Mouse (Mus musculus) CH12F3 (cell line): ENCODE data around the gene Jak3.

Experiments used
- in situ Hi-C: fragments of 300-500 bp; cut with MboI; formaldehyde crosslinking; loops from 2 replicates; pipeline ENCODE4 v1.14.3; 2020; ENCODE audit warnings: low sequenced_read_pairs

The Jak3 gene

DNA sequence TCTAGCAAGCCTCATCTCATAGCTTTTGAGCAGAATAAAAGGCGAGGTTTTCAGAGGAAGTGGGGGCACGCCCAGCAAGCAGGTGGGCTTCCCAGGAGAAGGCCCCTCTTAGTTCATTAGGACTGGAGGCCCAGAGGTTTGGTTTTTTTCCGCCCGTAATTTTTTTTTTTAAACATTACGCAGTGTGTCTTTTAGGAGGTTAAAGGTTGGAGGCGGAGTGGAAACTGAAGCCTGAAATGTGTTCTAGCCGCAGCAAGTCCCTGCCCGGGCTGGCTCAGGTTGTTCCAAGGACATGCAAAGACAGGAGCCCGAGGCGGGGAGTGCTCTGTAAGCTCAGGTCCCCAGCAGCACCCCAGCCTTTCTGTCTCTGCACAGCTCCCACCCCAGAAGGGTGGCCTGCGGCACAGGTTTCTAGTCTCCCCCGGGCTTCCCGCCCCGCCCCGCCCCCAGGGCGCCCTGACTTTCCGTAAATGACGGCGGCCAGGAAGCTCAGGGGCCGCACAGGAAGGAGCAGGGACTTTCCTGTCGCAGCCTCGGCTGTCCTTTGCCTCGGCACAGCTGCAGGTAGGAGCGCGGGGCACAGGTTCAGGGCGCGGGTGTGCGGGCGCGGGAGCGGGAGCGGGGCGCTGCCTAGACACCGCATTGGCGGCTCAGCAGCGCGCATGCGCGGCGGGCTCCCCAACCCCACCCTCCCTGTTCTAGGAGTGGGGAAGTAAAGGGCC, at the start of gene Jak3:
TSS of gene Jak3 (plus strand) at position 277 of the 722 bp plus-strand sequence.
- in situ Hi-C loops: no loop called here

DNA sequence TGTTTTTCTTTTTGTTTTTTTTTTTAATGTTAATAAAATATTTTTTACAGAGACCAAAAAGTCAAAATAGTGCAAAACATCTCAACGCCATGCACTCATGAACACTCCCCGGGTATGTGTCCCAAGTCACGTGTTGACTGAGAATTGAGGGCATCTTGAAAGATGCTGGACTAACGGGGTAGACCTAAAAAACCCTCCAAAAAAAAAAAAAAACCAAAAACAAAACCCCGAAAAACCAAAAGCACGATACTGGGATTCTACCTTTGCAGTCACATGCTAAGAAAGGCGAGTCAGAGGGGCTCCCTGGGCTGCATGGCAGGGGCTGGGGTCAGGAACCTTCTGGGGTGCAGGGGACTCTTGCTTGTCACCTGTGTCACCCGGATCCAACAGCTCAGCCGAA, 49.3 kb upstream of the Jak3 start:
- in situ Hi-C loops: no loop called here

DNA sequence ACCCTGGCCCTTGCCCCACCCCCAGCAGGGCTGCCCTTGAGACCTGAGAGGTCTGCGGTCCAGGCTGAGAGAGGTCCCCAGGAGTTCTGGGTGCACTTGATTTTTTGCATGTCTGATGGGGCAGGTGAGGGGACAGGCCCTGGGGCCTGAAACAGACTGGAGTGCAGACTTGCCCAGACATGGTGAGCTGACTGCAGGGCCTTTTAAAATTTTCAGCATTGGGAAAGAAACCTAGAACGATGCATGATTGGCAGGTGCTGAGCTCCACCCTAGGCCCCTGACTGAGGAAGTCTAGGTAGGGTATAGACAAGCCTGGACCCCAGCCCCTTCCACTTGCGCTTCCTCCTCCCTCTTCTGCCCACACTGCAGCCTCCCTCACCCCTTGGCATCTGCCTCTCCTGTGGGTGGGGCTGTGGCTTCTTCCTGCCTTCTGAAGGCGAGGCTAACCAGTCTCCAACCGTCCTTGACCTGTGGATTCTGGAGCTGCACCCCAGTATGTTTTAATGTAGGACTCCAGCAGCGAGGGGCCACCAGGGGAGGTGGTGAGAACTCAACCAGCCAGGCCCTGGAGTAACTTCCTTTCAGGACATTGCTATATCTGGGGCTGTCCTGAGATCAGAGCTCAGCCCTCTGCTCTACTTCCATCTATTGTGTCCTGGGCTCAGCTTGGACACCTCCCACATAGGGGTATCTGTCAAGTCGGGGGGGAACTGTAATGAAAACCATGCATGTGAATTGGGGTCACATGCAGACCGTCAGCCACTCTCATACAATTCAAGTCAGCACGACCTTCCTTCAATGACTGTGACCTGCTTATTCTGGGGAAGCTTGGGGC, 48.6 kb upstream of the Jak3 start:
- in situ Hi-C loops: no loop called here

DNA sequence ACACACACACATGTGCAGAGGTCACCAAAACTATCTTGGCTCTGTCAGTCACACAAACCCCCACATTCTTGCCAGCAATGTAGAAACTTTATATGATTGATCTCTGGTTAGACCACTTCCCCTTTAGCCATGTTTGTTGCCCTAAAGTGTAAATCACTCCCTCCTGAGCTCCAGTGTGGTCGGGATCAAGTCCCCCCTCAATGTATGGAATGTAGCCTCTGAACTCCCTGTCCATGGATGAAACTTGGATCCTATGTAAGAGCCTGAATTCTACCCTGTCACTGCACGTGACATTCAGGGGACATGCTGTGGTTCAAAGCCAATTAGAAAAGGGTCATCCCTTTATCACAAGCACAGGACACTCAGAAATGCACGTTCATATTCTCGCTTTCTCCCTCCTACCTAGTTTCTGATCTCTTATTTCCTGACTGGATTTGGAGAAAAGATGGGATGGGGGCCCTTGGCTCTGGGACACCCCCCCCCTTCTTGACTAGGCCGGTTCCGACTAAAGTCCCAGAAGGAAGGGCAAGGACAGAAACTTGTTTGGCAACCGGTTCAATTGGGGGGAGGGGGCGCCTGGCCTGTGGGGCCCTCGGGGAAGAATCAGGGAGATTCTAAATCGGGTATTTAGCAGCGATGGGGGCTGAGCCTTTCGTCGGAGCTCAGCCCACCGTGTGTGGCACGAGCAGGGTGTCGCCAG, 47.5 kb upstream of the Jak3 start:
- in situ Hi-C loops: no loop called here

DNA sequence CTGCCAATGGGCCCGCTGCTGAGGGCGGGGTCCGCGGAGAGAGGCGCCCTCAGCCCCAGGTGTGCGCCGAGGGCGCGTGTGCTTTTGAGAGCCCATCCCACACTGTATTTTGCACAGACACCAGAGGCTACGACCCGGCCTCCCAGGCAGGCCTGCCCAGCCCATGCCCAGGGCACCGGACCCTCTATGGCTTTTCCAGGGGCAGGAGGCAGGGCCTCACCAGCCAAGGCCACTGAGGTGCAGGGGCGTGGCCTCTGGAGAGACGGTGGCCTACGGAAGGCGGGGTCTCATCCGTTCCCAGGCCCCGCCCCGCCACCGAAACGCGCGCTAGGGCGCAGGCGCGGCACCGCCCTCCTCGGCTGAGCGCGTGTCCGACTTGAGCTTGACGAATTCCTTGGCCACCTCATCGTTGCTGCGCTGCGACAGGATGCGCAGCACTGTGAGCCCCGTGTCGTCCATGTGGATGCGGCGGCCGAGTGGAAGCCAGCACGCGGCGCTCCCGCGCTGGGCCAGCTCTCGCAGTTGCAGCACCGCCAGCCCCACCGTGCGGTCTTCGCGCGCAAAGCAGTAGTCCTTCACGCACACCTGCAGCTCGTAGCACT, 46.9 kb upstream of the Jak3 start:
- in situ Hi-C loops: no loop called here

DNA sequence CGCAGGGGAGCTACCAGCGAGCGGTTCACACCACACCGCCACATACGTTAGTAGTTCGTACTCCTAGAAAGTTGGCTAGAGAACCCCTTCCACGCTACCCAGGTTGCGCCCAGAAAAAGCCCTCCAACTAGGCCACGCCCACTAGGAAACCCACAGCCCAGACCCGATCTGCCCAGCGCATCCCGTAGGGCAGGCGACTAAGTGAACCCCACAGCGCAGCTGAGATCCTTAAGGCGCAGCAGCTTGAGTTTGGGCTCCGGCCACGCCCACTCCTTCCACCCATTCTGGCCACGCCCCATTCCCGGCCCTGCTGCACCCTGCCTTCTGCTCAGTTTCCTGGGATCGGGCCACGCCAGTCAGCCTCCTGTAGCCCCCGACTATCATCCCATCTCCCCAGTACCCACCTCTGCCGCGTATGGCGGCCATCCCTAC, 46.3 kb upstream of the Jak3 start:
- in situ Hi-C loops: no loop called here

DNA sequence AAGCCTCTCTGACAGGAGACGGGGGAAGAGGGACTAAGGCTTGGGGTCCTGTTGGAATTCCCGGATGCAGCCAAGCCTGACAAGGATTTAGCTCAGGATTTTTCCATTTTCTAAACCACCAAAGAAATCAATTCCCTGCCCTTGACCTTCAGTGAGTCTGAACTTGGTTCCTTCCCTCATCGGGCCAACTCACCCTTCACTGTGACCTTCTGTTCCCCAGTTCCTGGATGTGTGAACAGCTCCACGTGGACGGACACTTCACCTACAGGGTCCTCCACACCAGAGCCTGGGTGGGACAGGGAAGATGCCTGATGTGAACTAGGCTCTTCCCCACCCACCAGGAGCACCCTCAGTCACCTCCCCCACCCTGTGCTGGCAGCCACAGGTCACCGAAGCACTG, 45.3 kb upstream of the Jak3 start:
- in situ Hi-C loops: no loop called here

DNA sequence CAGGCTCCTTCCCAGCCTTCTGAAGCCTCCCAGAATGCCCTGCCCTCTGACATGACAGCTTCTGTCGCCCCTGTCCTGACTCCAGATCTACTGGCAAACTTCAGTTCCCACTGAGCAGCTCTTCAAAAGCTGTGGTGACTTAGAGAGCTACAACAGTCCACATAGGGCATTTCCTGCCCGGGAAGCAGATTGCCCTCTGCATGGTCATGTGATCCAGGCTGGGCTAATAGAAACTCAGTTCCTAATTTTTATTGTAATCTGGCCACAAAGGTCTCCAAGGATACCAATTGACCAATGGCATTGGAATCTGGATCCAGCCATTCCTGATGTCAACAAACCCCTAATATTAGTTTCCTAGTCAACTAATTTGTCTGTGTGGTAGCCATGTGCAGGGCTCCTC, 44.2 kb upstream of the Jak3 start:
- in situ Hi-C loops: no loop called here

DNA sequence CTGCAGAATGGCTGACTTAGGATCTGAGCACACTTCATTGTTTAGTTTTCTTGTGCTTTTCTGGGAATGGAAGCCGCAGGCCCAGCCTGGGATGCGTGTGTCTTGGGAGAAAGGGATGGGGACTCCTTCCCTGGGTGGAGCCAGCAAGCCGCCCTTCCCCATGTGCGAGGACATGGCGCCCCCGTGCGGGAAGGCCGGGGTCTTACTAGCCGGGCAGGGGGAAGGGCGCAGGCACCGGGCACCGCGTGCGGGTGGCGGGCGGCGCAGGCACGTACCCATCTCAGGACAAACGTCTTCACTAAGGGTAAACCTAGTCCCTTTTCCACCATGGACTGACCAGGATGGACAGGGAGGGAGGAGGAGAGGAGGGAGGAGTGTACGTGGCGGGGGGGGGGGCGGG, 42.9 kb upstream of the Jak3 start:
- in situ Hi-C loops: no loop called here

DNA sequence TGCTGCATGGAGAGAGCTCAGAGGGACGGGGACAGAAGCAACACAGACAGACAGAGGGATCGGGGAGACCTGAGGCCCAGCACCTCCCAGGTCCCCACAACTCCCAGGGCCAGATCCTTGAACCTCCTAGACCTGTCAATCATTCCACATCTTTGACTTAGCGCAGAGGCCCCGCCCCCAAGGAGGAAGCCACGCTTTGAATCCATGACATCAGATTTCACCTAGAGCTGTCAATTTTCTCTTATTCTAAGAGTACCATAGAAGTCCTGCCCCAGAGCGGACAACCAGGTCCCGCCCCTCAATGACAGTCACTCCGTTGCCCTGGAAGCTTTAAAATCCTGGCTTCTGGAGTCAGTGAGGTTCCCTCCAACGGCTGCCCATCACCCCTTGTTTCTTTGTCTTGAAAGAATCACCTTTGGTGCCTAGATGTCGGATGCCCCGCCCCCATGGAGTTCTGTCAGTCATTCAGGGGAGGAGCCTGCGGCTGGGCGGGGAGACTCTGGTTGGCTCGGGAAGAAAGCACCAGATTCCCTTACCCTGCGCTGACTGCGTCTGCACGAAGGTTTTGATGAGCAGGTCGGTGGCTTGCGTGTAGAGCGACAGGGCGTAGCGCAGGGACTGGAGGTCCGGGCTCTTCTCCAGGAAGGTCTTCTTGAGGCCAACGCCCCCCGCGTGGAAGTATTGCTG, 42.0 kb upstream of the Jak3 start:
- in situ Hi-C loops: no loop called here

DNA sequence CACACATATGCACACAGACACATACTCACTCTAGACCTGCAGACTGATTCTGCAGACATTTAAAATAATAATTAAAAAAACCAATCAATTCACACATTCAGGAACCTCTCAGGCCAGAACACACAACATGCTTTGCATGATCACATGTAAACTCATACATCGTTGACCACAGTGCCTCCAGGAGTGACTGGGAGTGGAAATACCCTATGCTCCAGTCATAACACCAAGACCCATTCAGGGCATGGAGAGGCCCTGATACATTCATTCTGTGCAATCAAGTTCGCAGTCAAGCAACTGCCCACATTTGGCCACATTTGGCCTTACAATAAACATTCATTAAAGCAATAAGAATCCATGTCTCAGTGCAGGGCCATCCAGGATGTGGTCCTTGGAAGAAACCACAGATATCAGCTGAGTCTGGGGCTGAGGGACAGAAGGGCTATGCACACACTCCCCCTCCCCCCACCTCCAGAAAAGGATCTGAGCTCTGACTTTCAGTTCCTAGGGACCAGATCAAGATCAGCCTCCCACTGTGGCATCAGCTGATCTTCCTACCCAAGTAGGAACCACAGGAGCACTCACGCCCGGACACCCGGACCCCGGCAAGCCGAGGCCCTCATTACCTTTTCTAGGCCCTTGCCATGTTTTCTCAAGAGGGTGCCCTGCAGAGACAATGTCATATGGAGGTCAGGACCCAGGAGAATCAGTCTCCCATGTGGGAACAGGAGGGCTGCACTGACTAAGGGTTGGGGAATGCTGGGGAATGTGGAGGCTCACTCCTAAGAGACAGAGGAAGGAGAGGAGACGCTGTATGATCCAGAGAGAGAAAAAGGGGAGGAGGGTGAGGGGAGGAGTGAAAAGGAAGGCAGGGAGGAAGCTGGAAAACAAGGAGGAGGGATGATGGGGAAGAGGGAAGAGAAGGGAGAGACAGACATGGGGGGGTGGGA, 38.7 kb upstream of the Jak3 start:
- in situ Hi-C loops: no loop called here

DNA sequence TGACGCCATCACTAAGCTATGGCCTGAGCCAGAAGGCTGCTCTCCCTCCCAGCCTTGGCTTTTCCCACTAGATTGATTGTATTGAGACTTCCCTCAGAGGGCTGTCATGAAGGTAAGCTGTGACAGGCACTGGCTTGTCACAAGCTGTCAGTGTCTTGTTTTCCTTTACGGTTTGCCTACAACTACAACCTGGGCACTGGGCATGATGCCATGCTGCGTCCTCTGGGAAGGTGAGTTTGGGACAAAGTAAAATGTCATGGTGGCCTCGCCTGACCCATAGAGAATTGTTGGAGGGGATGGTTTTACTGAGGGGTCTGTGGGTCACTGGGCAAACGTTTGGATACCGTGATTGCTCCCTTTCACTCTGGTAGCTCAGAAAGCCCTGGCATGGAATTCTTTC, 37.8 kb upstream of the Jak3 start:
- in situ Hi-C loops: no loop called here

DNA sequence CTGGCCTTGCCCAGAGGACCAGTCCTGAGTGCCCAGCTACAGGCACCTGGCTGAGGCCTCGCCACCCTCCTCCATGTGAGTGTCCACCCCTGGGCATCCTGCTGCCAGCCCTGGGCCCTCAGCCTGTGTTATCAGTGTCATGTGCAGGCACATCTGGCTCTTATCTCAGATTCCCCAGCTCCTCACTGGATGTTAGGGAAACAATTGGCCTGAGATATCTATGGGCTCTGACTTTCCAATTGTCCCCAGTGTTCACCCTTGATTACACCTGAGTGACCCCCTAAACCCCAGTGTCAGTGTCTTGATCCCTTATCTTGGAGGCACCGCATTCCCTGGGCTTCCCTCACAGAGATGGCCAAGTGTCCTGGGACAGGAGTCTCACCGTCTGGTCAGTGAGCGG, 36.8 kb upstream of the Jak3 start:
- in situ Hi-C loops: no loop called here

DNA sequence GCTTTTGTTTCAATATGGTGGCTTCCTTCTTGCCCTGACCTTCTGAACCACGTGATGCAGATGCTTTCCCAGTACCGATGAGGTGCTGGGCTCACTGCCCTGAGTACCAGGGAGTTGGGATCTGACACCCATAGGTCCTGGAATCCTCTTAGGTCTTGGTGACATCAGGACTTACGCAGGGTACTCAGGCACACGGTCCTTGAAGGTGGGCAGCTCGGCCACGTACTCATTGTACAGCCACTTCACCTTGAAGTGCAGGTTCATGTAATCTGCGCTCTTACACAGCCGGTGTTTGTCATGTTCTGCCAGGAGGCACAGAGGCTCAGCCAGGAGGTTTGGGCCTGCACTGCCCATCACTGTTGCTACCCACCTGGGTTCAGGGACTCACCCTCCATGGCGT, 30.6 kb upstream of the Jak3 start:
- in situ Hi-C loops: no loop called here

DNA sequence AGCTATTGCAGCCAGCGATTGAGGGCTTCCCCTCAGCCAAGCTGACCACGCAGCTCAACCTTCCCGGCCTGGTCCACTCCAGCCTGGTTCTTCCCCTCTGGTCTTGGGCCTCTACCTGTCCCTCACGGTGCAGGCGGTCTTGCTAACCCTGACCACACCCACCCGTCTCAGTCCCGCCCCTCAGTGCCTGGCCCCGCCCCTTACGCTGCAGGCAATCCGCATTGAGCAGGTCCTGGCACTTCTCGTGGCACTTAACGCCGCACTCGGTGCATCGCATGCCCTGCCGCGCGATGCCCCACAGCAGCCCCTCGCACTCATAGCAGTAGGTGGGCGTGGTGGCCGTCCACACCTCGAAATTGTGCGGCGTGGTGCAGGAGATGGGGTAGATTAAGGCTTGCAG, 21.5 kb upstream of the Jak3 start:
- in situ Hi-C loops: loop anchor here (10.0 kb wide), 1 partner anchor 90 kb away; the partner anchor contains the start of genes Nxnl1 and Slc27a1

DNA sequence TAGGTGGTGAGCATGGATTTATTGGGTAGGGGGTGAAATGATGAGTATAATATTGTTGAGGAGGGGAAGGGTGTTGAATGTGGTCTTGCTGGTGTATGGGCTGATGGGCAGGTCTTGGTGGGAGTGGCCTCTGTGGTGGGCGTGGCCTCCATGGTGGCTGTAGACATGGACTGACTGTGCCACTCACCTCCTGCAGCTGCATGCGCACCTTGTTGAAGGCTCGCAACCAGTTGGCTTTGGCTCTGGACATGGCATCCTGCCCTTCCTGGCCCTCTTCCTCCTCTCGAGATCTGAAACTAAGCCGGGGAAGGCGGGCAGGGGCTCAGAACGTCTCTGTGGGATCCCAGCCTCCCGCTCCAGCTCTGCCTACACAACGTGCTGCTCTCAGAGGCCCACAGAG, 18.3 kb upstream of the Jak3 start:
- in situ Hi-C loops: loop anchor here (10.0 kb wide), 1 partner anchor 93 kb away; the partner anchor contains the start of genes Nxnl1 and Slc27a1

DNA sequence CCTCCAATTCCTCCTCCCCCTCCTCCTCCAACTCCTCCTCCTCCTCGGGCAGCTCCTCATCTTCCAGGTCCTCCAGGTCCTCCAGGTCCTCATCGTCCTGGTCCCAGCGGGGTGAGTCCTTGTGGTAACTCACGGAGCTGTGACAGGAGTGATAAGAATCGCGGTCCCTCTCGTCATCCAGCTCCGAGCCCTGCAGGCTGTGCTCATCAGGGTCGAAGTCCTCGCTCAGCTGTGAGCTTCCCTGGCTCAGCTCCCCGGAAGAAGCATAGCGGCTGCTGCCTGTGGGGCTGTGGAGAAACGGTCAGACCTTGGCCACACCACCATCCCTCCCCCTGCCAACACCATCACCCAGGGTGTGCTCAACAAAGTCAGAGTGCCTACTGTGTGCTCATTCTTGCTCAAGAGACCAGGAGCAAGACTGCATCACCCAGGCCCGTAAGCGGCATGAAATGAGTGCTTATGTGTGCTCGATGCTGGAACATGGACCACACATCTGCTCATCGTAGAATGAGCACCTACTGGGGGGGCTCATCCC, 17.5 kb upstream of the Jak3 start:
- in situ Hi-C loops: loop anchor here (10.0 kb wide), 1 partner anchor 94 kb away; the partner anchor contains the start of genes Nxnl1 and Slc27a1

DNA sequence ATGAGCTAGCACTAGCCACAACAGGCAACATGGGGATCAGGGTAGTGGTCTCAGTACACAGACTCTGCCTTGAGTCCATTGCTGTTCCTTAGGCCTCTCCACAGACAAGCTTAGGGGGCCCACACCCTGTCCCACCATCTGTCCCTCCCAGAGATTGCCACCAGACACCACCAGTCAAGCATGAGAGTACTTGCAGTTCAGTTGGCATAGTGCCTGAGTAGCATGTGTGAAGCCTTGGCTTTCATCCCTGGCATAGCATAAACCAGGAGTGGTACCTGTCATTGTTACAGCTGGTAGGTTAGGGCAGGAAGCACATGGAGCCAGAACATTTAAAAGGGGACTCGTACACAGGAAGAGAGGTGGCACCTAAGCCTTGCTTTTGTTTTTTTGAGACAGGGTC, 16.3 kb upstream of the Jak3 start:
- in situ Hi-C loops: loop anchor here (10.0 kb wide), 1 partner anchor 95 kb away; the partner anchor contains the start of genes Nxnl1 and Slc27a1
